Mouse (Mus musculus): ENCODE results near the gene Sec11a.

DNA sequence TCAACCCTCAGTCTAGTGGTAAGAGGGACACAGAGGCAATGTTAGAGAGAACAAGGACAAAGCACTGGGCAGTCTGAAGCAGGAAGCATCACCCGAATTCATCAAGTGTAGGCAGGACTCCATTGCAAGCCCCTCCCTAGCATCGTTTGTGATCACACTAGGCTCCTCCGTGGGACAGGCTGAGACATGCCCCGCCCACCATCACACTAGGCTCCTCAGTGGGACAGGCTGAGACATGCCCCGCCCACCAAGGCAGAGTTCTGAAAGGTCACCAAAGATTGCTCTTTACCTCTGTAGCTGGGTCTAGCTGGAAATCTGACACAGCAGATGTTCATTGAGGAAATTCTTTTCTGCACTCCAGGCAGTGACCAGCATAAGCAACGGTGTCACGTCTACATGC, 36.5 kb downstream of the Sec11a start:
- TF ChIP-seq POLR2A (IDR thresholded peaks at IDR 0.05; ENCODE audit: extremely low read depth, insufficient read depth, low read length) (no peak), CTCF (IDR thresholded peaks at IDR 0.05; ENCODE audit: extremely low read depth, insufficient read depth, low read length) (no peak)
